Mouse (Mus musculus) ES-Bruce4 (cell line): ENCODE data around the gene Higd2a.

Experiments used
- CTCF ChIP-seq: IDR thresholded peaks from one replicate; pipeline ENCODE4 v1.8.1; 2011; ENCODE audit warnings: low read depth, low read length
- EP300 ChIP-seq: IDR thresholded peaks from 2 replicates; pipeline ENCODE4 v1.6.1; 2011; ENCODE audit warnings: low read depth, low read length; ENCODE audit not compliant: insufficient read depth
- POLR2A ChIP-seq: IDR thresholded peaks from one replicate; pipeline ENCODE4 v1.8.1; 2011; ENCODE audit warnings: low read length; ENCODE audit not compliant: insufficient read depth

- no peak for TF ChIP-seq CTCF
- no peak for TF ChIP-seq POLR2A
- TF ChIP-seq EP300: no peak
Measured at GRCm38 (mm10) chr13:54582126-54582525, 7.9 kb upstream of the Higd2a start.
